Mouse (Mus musculus) CH12.LX (cell line): Measurements from ENCODE around the gene Paxbp1. TPM values are rescaled to one million over a fixed set of nuclear protein-coding genes. Genes with fewer than 3 reads are reported as not detected.

ENCODE experiments used
- DNase-seq: peaks from one replicate; pipeline ENCODE4 v3.0.0-alpha.2; 2013; ENCODE audit errors: extremely low read depth
- H3K27ac ChIP-seq: 2 replicates; pipeline ENCODE4 v1.5.1; 2012; ENCODE audit warnings: low read depth, mild to moderate bottlenecking, control low read depth, moderate library complexity; ENCODE audit not compliant: insufficient read depth
- H3K27me3 ChIP-seq: replicated peaks from 2 replicates; pipeline ENCODE3; 2012; ENCODE audit warnings: inconsistent platforms
- H3K36me3 ChIP-seq, 2 experiments: replicated peaks in 1 of 2; 2 replicates each; pipeline versions ENCODE3 to v1.6.1; 2012; ENCODE audit warnings: inconsistent platforms in 1 of 2, low read length in 1 of 2, mild to moderate bottlenecking in 1 of 2, mixed read lengths in 1 of 2, moderate library complexity in 1 of 2; ENCODE audit not compliant: control insufficient read depth in 1 of 2, insufficient read depth in 1 of 2
- H3K4me1 ChIP-seq, 2 experiments: 2 replicates each; pipeline ENCODE4 v1.6.1; 2012; ENCODE audit warnings: inconsistent platforms in 1 of 2, moderate library complexity in 1 of 2; ENCODE audit not compliant: insufficient read depth in 2 of 2, control insufficient read depth in 1 of 2
- H3K4me2 ChIP-seq: 2 replicates; pipeline ENCODE4 v1.6.1; 2012; ENCODE audit warnings: low read depth, mild to moderate bottlenecking, control low read depth; ENCODE audit not compliant: poor library complexity, insufficient read depth, severe bottlenecking
- H3K4me3 ChIP-seq, 3 experiments: fragments of 150-350 bp in 1 of 3; sonication (generic) in 1 of 3; replicated peaks in 1 of 3; 2 replicates each; pipeline versions ENCODE3 to v1.5.1; 2011 to 2012; ENCODE audit warnings: low read depth in 2 of 3, low read length in 2 of 3, mild to moderate bottlenecking in 2 of 3, moderate library complexity in 2 of 3, control low read depth in 1 of 3, improper control_type of control experiment in 1 of 3, inconsistent platforms in 1 of 3, mixed read lengths in 1 of 3; ENCODE audit not compliant: poor library complexity in 1 of 3
- H3K79me2 ChIP-seq: replicated peaks from 2 replicates; pipeline ENCODE4 v1.6.1; 2012; ENCODE audit warnings: mild to moderate bottlenecking, moderate library complexity; ENCODE audit not compliant: control insufficient read depth, poor library complexity, insufficient read depth, severe bottlenecking; ENCODE audit errors: extremely low read depth
- H3K9ac ChIP-seq: 2 replicates; pipeline ENCODE4 v1.6.1; 2012; ENCODE audit warnings: low read depth, mild to moderate bottlenecking, control low read depth, moderate library complexity; ENCODE audit not compliant: insufficient read depth
- H3K9me3 ChIP-seq: replicated peaks from 2 replicates; pipeline ENCODE3; 2012; ENCODE audit warnings: low read length, inconsistent platforms, mixed read lengths
- BHLHE40 ChIP-seq: IDR thresholded peaks from 2 replicates; pipeline ENCODE4 v1.6.1; 2011; ENCODE audit warnings: mild to moderate bottlenecking, low read depth, low read length, improper control_type of control experiment
- HCFC1 ChIP-seq: IDR thresholded peaks from 2 replicates; pipeline ENCODE4 v1.6.1; 2012; ENCODE audit warnings: low read depth, mild to moderate bottlenecking, inconsistent platforms, low read length, improper control_type of control experiment
- MAFK ChIP-seq: IDR thresholded peaks from 2 replicates; pipeline ENCODE4 v1.6.1; 2011; ENCODE audit warnings: low read length, improper control_type of control experiment; ENCODE audit not compliant: insufficient replicate concordance
- MAX ChIP-seq: IDR thresholded peaks from 2 replicates; pipeline ENCODE4 v1.6.1; 2011; ENCODE audit warnings: low read length, improper control_type of control experiment
- MYC ChIP-seq: IDR thresholded peaks from 2 replicates; pipeline ENCODE4 v1.6.1; 2011; ENCODE audit warnings: low read depth, mild to moderate bottlenecking, improper control_type of control experiment, low read length
- NELFE ChIP-seq: IDR thresholded peaks from 2 replicates; pipeline ENCODE4 v1.6.1; 2011; ENCODE audit warnings: low read depth, low read length, improper control_type of control experiment
- NRF1 ChIP-seq: IDR thresholded peaks from 2 replicates; pipeline ENCODE4 v1.6.1; 2014; ENCODE audit warnings: low read depth, mild to moderate bottlenecking, inconsistent platforms, low read length, improper control_type of control experiment, moderate library complexity
- RCOR1 ChIP-seq: conservative IDR thresholded peaks from 2 replicates; pipeline ENCODE4 v1.6.1; 2012; ENCODE audit warnings: low read depth, mild to moderate bottlenecking, inconsistent platforms, low read length, improper control_type of control experiment
- ZNF384 ChIP-seq: IDR thresholded peaks from 2 replicates; pipeline ENCODE4 v1.6.1; 2012; ENCODE audit warnings: low read depth, low read length, improper control_type of control experiment, inconsistent platforms
- dilution Hi-C: fragments of 300-500 bp; cut with MboI; formaldehyde crosslinking; loops from 2 replicates; pipeline ENCODE4 v1.14.3; 2020; ENCODE audit warnings: low sequenced_read_pairs; ENCODE audit not compliant: extremely low pct_unique_long_range_greater_than_20kb, extremely low pct_ligation_motif_present
- in situ Hi-C: fragments of 300-500 bp; cut with MboI; formaldehyde crosslinking; loops from 3 replicates; pipeline ENCODE4 v1.14.3; 2019; ENCODE audit warnings: low sequenced_read_pairs, low pct_ligation_motif_present, low pct_unique_long_range_greater_than_20kb, mixed read lengths
- polyA plus RNA-seq: library from polyadenylated mRNA; unstranded; fragments of >175 nt; gene quantifications from 2 replicates; pipeline ENCODE4 v1.2.1, GENCODE M21; 2012; ENCODE audit warnings: low read depth; ENCODE audit not compliant: insufficient read length
- total RNA-seq, 2 experiments: library from RNA; depleted of rRNA; stranded (reverse); fragments of 300-350 nt in 1 of 2; fragments of >200 nt in 1 of 2; gene quantifications; 2 replicates each; pipeline ENCODE4 v1.2.3; 2012 to 2014

Gene Paxbp1
- total and polyA plus RNA-seq, 3 experiments, result 39.4 to 77.1 (median 74.4) TPM

- H3K27ac ChIP-seq, result no peak overlapping the region
- H3K9ac ChIP-seq, result no peak overlapping the region
- H3K27me3 ChIP-seq, result peaks cover 12% of the 10 kb centered on the region
- in situ Hi-C loops, result no loop called here
- DNase-seq, result no peak
- no peak overlapping the region for H3K4me3 ChIP-seq
- H3K4me1 ChIP-seq, result peaks cover 9 to 40% of the 10 kb centered on the region in 2 experiments
- dilution Hi-C loops, result no loop called here
- H3K79me2 ChIP-seq, result no peaks in the 10 kb centered on the region
- no peak for TF ChIP-seq MAX
- no peak for TF ChIP-seq NELFE
- TF ChIP-seq BHLHE40, result no peak
- no peak for TF ChIP-seq RCOR1
- no peak for TF ChIP-seq MAFK
- H3K4me2 ChIP-seq, result no peak overlapping the region
- peaks cover 4 to 7% of the 10 kb centered on the region in 2 experiments for H3K36me3 ChIP-seq
- H3K9me3 ChIP-seq, result no peaks in the 10 kb centered on the region
Observed at GRCm38 (mm10) chr16:90997822-90998221, 46.5 kb downstream of the Paxbp1 start.

DNA sequence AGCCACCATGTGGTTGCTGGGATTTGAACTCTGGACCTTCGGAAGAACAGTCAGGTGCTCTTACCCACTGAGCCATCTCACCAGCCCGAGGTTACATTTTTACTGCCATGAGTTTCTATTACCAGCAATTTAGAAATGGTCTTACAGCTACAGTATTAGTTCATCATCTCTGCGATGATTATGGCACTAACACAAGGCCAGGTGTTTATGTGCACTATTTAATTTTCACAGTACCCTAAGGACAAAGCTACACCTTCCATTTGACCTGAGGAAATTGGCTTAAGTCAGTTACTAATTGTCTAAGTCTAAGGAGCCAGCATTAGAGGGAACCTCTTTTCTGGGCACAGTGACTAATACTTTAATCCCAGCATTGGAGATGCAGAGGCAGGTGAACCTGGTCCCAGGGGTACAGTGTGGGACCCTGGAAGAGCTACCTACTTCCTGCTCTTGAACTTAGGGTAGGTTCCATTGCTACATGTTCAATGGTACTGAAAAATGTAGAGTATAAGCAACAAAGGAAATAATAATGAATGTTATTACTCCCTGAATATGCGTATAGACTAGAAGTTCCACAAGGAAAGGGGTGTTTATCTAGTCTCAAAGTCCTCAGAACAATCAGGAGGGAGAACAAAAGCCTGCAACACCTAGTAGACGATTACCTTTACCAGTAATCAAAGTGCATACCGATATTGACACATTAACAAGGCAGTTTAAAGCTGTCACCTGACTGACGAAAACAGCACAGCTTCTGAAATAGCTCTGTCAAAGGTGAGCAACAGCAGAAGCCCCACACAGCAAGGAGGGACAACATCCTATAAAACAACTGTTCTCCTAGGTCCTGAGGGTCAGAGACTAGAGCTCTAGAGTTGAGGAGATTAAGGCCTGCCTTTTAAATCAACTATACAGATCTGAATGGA, 47.8 kb downstream of the Paxbp1 start:
- H3K9me3 ChIP-seq, result no peaks in the 10 kb centered on the region
- dilution Hi-C loops (no loop called here), in situ Hi-C loops (no loop called here)
- H3K79me2 ChIP-seq, result no peaks in the 10 kb centered on the region
- DNase-seq, result no peak
- H3K4me1 ChIP-seq, result peaks cover 9 to 33% of the 10 kb centered on the region in 2 experiments
- no peak overlapping the region for H3K4me2 ChIP-seq
- H3K36me3 ChIP-seq, result peaks cover 4 to 7% of the 10 kb centered on the region in 2 experiments
- H3K9ac ChIP-seq, result no peak overlapping the region
- no peak overlapping the region for H3K4me3 ChIP-seq
- peaks cover 12% of the 10 kb centered on the region for H3K27me3 ChIP-seq
- no peak overlapping the region for H3K27ac ChIP-seq
- TF ChIP-seq MYC, result no peak
- no peak for TF ChIP-seq ZNF384

DNA sequence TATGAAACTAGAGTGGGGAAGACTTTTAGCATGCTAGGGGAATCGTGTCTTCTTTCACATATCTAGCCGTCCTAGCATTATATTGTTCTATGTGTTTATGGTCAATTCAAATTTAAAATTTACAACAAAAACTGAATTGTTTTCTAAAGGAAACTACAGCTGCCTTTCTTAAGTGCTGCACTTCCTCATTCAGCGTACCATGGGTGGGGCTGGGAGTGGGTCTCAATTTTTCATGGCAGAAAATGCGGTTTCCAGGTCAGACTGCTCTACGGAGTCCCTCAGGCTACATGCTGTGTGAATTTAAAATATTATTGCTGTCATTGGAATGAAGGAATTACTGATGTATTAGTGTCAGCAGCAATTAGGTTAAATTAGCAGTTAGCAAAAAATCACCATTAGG, 48.8 kb downstream of the Paxbp1 start:
- no peak overlapping the region for H3K4me3 ChIP-seq
- in situ Hi-C loops (no loop called here), dilution Hi-C loops (no loop called here)
- H3K9me3 ChIP-seq, result no peaks in the 10 kb centered on the region
- H3K27me3 ChIP-seq, result peaks cover 12% of the 10 kb centered on the region
- H3K4me1 ChIP-seq, result peaks cover 5 to 22% of the 10 kb centered on the region in 2 experiments; a peak in 3 of 4 replicates
- no peak for TF ChIP-seq HCFC1
- TF ChIP-seq NRF1, result no peak
- no peak overlapping the region for H3K27ac ChIP-seq
- peaks cover 9 to 15% of the 10 kb centered on the region in 2 experiments for H3K36me3 ChIP-seq
- H3K79me2 ChIP-seq, result no peaks in the 10 kb centered on the region
- DNase-seq, result no peak
- H3K9ac ChIP-seq, result no peak overlapping the region
- no peak overlapping the region for H3K4me2 ChIP-seq
